Mouse (Mus musculus) E14TG2a.4 (cell line): ENCODE measurements around the gene Nav3.

Experiments used
- H3K27me3 ChIP-seq: 2 replicates; pipeline ENCODE4 v1.6.1; 2014; ENCODE audit warnings: low read length, control low read depth; ENCODE audit not compliant: insufficient read depth
- H3K36me3 ChIP-seq: 2 replicates; pipeline ENCODE4 v1.6.1; 2014; ENCODE audit warnings: low read length, control low read depth; ENCODE audit not compliant: insufficient read depth
- H3K4me1 ChIP-seq: replicated peaks from 2 replicates; pipeline ENCODE4 v1.6.1; 2014; ENCODE audit warnings: low read depth, low read length, control low read depth
- H3K4me3 ChIP-seq: replicated peaks from 2 replicates; pipeline ENCODE4 v1.5.1; 2014; ENCODE audit warnings: mild to moderate bottlenecking, low read length
- H3K9me3 ChIP-seq: 2 replicates; pipeline ENCODE4 v1.6.1; 2014; ENCODE audit warnings: low read length, control low read depth
- CTCF ChIP-seq: conservative IDR thresholded peaks from 2 replicates; pipeline ENCODE4 v1.5.1; 2014; ENCODE audit warnings: low read length
- NANOG ChIP-seq: IDR thresholded peaks from 2 replicates; pipeline ENCODE4 v1.6.1; 2014; ENCODE audit warnings: borderline replicate concordance, low read length, mixed read lengths
- POU5F1 ChIP-seq: IDR thresholded peaks from 2 replicates; pipeline ENCODE4 v1.6.1; 2014; ENCODE audit warnings: low read length, borderline replicate concordance

Nav3 gene

DNA sequence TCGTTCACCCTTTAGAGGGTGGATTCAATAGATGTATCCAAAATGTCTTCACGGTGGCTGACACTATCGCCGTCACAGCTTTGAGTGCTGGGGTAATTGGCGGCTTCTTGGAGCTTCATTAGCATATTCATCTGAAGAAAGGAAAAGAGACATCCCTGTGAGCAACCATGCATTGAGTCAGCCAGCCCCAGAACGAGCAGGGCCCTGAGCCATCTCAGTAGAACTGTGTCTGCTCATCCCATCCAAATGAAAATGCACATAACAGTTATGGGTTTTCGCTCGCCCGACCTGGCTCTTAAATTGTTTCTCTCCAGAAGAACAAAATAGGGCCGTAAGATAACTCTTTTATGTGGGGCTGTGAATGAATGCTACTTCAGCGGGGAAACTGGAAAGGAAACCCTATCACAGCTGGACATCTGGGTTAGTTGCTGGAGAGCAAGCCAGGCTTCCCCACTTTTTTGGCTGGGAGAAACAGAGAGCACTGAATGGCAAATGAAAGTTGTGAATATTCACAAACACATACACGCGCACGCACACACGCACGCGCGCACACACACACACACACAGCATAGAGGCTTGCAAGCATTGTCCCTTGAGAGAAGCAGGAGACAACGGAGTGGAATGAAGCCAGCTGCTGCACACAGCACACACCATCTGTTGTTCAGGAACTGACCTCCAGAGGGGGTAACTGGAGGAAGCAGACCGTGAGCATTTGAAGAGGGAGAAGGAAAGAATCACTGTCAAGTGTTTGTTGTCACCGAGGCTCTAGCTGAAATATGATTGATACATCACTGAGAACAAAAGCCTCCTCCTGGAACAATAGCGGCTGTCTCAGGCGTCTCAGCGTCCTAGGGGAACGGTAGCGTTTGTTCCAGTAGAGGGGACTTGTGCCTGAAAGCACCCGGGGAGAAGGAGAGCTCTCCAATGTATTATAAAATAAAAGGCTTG lies 771.6 kb downstream of the Nav3 start:
- TF ChIP-seq NANOG (no peak), POU5F1 (no peak), CTCF (peak; percentile 20; the same call in 1 of the 2 replicates)
- no peak overlapping the region for H3K4me3 ChIP-seq

DNA sequence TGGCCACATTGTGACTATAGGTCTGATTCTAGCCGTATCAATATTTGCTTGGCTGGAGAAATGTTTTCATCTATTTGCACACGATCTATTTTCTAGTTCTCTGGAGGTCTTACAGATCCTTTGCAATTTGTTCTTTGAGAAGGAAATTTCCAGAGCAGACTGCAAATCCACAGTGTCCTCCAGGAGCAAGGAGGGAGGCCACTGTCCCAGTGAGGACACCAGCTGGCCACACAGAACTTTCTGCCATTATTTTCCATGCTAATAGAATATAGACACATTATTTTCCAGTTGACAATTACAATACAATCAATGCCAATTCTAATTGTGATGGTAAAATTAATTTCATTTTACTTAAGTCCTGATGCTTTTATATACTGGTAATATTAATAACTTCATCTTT lies 783.1 kb downstream of the Nav3 start:
- H3K27me3 ChIP-seq = no peaks in the 10 kb centered on the region
- no peaks in the 10 kb centered on the region for H3K36me3 ChIP-seq
- H3K4me3 ChIP-seq = no peak overlapping the region
- H3K9me3 ChIP-seq = no peaks in the 10 kb centered on the region
- H3K4me1 ChIP-seq = no peaks in the 10 kb centered on the region
- no peak for TF ChIP-seq NANOG
- TF ChIP-seq CTCF = no peak
- TF ChIP-seq POU5F1 = no peak

More for the DNA sequence above, 771.6 kb downstream of the Nav3 start:
- Histone ChIP-seq H3K4me1 (peaks cover 16% of the 10 kb centered on the region), H3K9me3 (no peaks in the 10 kb centered on the region), H3K36me3 (no peaks in the 10 kb centered on the region), H3K27me3 (peaks cover 3% of the 10 kb centered on the region; the same call in 1 of the 2 replicates)

DNA sequence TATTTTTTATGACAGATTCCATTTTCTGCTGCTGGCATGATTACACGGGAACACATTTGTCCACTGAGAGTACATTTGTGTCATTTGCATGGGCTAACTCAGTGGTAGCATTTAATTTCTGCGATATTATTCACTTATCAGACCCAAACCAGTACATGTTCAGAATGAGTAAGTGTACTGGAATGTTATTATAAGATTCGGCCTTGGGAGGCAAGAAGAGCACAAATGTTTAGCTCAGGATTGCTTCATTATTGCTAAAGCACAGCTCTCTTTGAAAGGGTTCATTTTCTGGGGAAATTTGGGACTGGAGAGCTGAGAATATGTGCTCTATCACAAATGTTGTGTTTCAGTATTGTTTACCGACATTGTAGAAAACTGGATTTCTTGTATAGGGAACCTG lies 788.6 kb downstream of the Nav3 start:
- no peak overlapping the region for H3K4me3 ChIP-seq
- no peaks in the 10 kb centered on the region; the same call in 1 of the 2 replicates for H3K4me1 ChIP-seq
- TF ChIP-seq NANOG = no peak
- TF ChIP-seq CTCF = no peak
- TF ChIP-seq POU5F1 = no peak
- no peaks in the 10 kb centered on the region for H3K27me3 ChIP-seq
- H3K36me3 ChIP-seq = no peaks in the 10 kb centered on the region
- H3K9me3 ChIP-seq = peaks cover 4% of the 10 kb centered on the region; the same call in 1 of the 2 replicates

DNA sequence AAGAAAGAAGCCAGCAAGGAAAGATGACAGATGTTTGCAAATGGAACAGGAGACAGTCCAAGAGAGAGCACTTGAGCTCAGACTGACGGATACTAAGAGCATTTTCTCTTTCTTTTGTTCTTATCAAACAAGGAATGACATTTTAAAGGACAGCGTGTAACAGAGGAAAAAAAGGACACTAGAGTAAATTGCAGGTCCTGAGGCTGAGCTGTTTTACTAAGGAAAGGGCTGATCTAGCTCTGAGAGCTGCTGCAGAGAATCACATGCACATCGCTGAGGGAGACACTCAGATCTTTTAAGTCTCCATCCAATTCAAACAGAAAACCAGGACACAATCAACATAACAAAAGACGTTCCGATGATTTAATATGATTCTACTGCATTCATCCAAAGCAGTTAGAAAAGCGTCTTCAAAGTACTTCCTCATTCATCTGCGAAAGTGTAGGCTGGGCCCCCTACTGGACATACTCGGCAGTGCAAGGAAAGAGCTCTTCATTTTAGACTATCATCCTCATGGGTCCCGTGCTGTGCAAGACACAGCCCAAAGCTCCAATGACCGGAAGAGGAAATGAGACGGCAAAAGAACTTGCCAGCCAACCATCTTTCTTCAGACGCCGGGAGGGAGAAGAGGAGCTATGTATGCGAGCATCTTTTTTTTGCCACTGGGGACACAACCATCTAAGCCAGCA lies 791.2 kb downstream of the Nav3 start:
- Histone ChIP-seq H3K4me3 (no peak overlapping the region), H3K4me1 (no peaks in the 10 kb centered on the region; the same call in 1 of the 2 replicates), H3K9me3 (peaks cover 4% of the 10 kb centered on the region; the same call in 1 of the 2 replicates), H3K27me3 (no peaks in the 10 kb centered on the region), H3K36me3 (no peaks in the 10 kb centered on the region)
- TF ChIP-seq POU5F1 = no peak
- peak; percentile 78 for TF ChIP-seq CTCF

DNA sequence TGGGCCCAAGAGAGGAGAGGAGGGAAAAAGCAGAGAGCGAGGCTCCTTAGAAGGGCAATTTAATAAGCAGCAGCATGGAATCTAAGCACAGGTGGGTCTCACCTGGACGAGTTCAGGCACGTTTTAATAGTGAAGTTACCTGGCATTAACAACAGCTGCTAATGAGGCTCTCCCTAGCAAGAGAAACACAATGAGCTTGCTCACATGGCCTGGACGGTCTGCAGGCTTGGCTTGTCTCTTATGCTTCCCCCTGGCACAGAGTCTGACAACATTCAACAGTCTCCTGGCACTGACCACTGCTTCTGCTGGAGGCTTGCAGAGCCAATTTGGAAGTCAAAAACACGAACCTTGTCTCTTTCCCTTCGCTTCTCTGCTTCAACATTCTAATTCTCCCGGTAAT lies 804.5 kb downstream of the Nav3 start:
- Histone ChIP-seq H3K36me3 (no peaks in the 10 kb centered on the region), H3K4me1 (no peaks in the 10 kb centered on the region), H3K27me3 (no peaks in the 10 kb centered on the region), H3K9me3 (no peaks in the 10 kb centered on the region), H3K4me3 (no peak overlapping the region)
- TF ChIP-seq NANOG (no peak), POU5F1 (no peak), CTCF (no peak)

DNA sequence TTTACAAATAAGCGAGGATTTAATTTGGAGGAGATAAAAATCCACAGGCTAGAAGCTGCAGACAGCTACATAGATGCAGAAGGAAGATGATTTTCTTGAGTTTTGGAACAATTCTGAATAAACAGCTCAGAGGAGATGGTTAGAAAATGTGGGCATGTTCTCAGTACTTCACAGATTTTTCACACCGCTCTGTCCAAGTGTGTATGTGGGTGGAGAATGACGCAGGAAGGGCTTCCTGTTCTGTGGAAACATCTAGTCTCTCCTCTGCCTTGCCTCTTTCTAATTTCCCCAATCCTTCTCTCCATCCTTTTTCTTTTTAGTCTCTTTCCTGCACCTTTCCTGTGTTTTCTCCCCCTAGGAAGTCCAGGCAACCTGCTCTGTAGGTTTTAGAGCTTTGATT lies 812.4 kb downstream of the Nav3 start:
- H3K4me1 ChIP-seq = no peaks in the 10 kb centered on the region
- no peaks in the 10 kb centered on the region for H3K36me3 ChIP-seq
- no peak overlapping the region for H3K4me3 ChIP-seq
- H3K27me3 ChIP-seq = no peaks in the 10 kb centered on the region
- no peak for TF ChIP-seq NANOG
- no peaks in the 10 kb centered on the region for H3K9me3 ChIP-seq

DNA sequence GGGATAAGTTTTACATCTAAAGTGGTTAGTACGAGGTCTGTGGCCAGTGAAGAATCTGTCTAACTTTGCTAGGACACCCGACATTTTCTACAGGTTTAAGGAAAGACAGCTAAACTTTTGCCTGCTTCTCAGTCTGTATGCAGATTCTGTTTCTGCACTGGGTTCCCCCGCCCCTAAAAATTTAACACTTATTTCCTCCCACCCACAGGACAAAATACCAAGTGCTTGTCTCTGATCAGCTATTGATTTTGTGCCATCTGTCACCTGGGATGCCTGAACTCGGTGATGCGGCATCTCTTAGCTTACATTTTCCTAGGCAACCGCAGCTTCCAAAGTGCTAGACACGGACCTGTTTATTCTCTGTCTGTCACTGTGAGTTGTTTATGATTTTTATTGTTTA lies 814.2 kb downstream of the Nav3 start:
- no peaks in the 10 kb centered on the region for H3K9me3 ChIP-seq
- H3K4me3 ChIP-seq = no peak overlapping the region
- no peaks in the 10 kb centered on the region for H3K4me1 ChIP-seq
- no peaks in the 10 kb centered on the region for H3K27me3 ChIP-seq
- no peaks in the 10 kb centered on the region for H3K36me3 ChIP-seq
- TF ChIP-seq NANOG = no peak
- no peak for TF ChIP-seq POU5F1
- TF ChIP-seq CTCF = no peak

DNA sequence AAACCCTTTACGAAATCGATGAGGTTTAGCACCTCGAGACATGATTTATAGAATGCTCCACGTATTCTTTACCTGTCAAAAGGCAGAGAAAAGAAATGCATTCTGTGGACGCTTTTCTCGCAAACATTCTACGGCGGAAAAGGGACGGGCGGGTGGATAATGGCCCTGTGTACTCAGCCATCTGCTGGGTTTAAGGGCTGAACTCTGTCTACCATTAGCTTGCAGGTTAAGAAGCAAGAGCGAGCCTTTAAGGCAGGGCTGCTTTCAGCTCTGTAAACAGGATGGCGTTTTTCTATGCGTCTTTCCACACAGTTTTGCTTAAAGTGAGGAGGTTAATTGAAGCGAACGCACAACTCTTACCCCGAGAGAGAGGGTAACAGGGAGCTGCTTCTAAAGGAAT lies 818.3 kb downstream of the Nav3 start:
- Histone ChIP-seq H3K27me3 (no peaks in the 10 kb centered on the region), H3K9me3 (no peaks in the 10 kb centered on the region), H3K4me3 (no peak overlapping the region), H3K4me1 (no peaks in the 10 kb centered on the region), H3K36me3 (no peaks in the 10 kb centered on the region)
- TF ChIP-seq NANOG (no peak), CTCF (no peak), POU5F1 (no peak)
